Mouse (Mus musculus): ENCODE data around the gene Gm20867.
"Not testable (repeated sequence)": the region's sequence is repeated elsewhere in the genome, so short reads cannot be mapped to it uniquely, and the experiment has no call there.

The Gm20867 gene

GRCm38 (mm10) chrY:77963104-77963503 lies at the start of gene Gm20867:
Gene Gm20867, minus strand, starts transcription at chrY:77963204.
- not testable (repeated sequence) for DNase-seq (ENCODE audit: low spot score)
